Mouse (Mus musculus): ENCODE data around the gene Sft2d1. TPM values are rescaled to one million over a fixed set of nuclear protein-coding genes. Genes with fewer than 3 reads are reported as not detected.

Gene Sft2d1
- total and polyA plus RNA-seq, 3 experiments = 88.0 to 101 TPM; not detected in 1

DNA sequence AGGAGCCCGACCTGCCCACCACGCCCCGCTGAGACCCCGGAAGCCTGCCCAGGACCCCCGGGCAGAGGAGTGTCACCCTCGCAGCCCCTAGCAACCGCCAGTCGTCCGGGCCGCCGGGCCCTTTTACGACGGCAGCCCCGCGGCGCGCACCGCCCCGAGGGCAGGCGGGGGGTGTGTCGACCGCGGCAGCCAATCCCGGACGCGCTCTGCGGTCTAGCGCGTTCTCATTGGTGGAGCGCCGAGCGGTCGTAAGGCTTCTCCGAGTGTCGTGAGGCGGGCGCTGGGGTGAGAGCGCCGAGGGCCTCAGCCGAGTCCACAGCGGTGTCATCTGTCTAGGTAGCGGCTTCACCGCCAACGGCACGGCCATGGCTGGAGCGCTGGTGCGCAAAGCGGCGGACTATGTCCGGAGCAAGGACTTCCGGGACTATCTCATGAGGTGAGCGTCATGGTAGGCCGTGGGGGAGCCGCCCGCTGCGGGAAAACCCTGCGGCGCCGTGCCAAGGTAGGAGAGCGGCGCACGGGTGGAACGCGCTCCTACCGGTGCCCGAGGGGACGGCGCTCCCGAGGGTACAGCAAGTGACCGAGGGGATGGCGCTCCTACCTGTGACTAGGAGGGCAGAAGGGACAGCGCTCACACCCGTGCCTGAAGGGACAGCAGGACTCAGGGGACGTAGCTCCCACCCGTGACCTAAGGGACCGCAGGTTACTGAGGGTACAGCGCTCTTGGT is 27.2 kb upstream of the Sft2d1 start (continued):
- no peak for TF ChIP-seq NRF1 (IDR thresholded peaks at IDR 0.05; ENCODE audit: insufficient read depth, low read depth, low read length, poor library complexity, severe bottlenecking)
- no peak for TF ChIP-seq GABPA (IDR thresholded peaks at IDR 0.05; ENCODE audit: low read depth, low read length)
- TF ChIP-seq KAT2A (conservative IDR thresholded peaks at IDR 0.05; ENCODE audit: low read depth, low read length) = no peak

DNA sequence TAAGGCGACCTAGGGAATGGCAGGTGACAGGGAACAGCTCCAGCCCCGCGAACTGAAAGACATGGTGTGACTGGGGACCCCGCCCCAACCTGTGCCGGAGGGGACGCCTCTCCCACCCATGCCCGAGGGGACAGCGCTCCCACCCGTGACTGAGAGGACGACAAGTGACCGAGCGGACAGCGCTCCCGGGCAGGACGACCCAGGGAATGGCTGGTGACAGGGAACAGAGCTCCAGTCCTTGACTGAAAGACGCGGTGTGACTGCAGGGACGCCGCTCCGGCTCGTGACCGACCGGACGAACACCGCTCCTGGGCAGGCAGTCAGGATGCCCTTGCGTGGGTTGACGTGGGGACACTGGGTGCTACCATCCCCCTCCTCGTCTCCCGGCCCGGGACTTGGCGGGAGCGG is 26.6 kb upstream of the Sft2d1 start:
- peak overlapping the region; percentile 85 to 95 for H3K4me3 ChIP-seq (ENCODE audit: control insufficient read depth in 1 of 2, insufficient read depth in 1 of 2, low read depth in 2 of 2, low read length in 2 of 2)
- H3K36me3 ChIP-seq (ENCODE audit: control insufficient read depth in 1 of 2, insufficient read depth in 2 of 2, low read length in 2 of 2) = peaks cover 1 to 8% of the 10 kb centered on the region in 2 experiments; a peak in 3 of 4 replicates
- no peaks in the 10 kb centered on the region for H3K9me3 ChIP-seq (replicated peaks; ENCODE audit: insufficient read depth, low read length)
- H3K9ac ChIP-seq (ENCODE audit: control insufficient read depth, low read depth, low read length, poor library complexity, severe bottlenecking) = peak overlapping the region; percentile 85
- peaks cover 4 to 7% of the 10 kb centered on the region in 2 experiments; a peak in 3 of 4 replicates for H3K4me1 ChIP-seq (ENCODE audit: control insufficient read depth in 1 of 2, insufficient read depth in 2 of 2, low read length in 2 of 2)
- no peak for DNase-seq (ENCODE audit: low read depth, low spot score)
- peaks cover 23% of the 10 kb centered on the region for H3K79me2 ChIP-seq (ENCODE audit: control insufficient read depth, insufficient read depth, low read length, poor library complexity)
- H3K27ac ChIP-seq (ENCODE audit: control insufficient read depth, low read depth, low read length) = no peak overlapping the region; the same call in 1 of the 2 replicates
- TF ChIP-seq TBP (IDR thresholded peaks at IDR 0.05; ENCODE audit: low read depth, low read length) (no peak), ZKSCAN1 (IDR thresholded peaks at IDR 0.05; ENCODE audit: low read depth, low read length) (no peak), CHD2 (IDR thresholded peaks at IDR 0.05; ENCODE audit: low read length) (no peak), RCOR1 (IDR thresholded peaks at IDR 0.05; ENCODE audit: low read depth, low read length) (no peak), MYB (IDR thresholded peaks at IDR 0.05; ENCODE audit: low read depth, low read length) (no peak), ZMIZ1 (IDR thresholded peaks at IDR 0.05; ENCODE audit: low read depth, low read length) (no peak), MXI1 (IDR thresholded peaks at IDR 0.05; ENCODE audit: low read depth, low read length) (no peak), EP300 (IDR thresholded peaks at IDR 0.05; ENCODE audit: low read depth in 1 of 2, low read length in 2 of 2) (no peak), MAZ (IDR thresholded peaks at IDR 0.05; ENCODE audit: low read depth, low read length) (no peak), JUND (IDR thresholded peaks at IDR 0.05; ENCODE audit: low read depth, low read length) (no peak), RAD21 (IDR thresholded peaks at IDR 0.05; ENCODE audit: low read depth, low read length) (no peak), GABPA (IDR thresholded peaks at IDR 0.05; ENCODE audit: low read depth, low read length) (no peak), SIN3A (IDR thresholded peaks at IDR 0.05; ENCODE audit: low read length) (no peak; the same call in 1 of the 2 replicates)
- no peaks in the 10 kb centered on the region for H3K27me3 ChIP-seq (ENCODE audit: control insufficient read depth in 1 of 2, insufficient read depth in 2 of 2, low read length in 2 of 2)

DNA sequence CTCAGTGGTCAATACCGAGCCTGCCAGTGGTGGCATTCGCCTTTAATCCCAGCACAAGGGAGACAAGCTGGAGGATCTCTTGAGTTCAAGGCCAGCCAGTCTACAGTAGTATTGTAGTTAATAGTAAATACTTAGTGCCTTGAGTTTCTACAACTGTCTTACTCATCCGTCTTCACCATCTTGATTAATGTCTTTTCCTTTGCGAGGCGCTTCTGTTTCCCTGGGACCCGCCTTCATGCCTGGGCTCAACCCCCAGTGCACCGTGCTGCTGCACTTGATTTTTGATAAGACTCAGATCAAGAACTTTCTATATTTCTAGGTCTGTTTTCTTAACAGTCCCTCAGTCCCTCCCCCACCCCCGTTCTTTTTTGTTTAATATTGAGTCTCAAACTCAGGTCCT is 25.8 kb upstream of the Sft2d1 start:
- no peaks in the 10 kb centered on the region for H3K9me3 ChIP-seq (replicated peaks; ENCODE audit: insufficient read depth, low read length)
- peak overlapping the region; percentile 51 for H3K27ac ChIP-seq (ENCODE audit: control insufficient read depth, low read depth, low read length)

More for the DNA sequence above, 25.8 kb upstream of the Sft2d1 start:
- peak overlapping the region; percentile 85 to 95 for H3K4me3 ChIP-seq (ENCODE audit: control insufficient read depth in 1 of 2, insufficient read depth in 1 of 2, low read depth in 2 of 2, low read length in 2 of 2)
- peak overlapping the region; percentile 85 for H3K9ac ChIP-seq (ENCODE audit: control insufficient read depth, low read depth, low read length, poor library complexity, severe bottlenecking)
- no peaks in the 10 kb centered on the region for H3K27me3 ChIP-seq (ENCODE audit: control insufficient read depth in 1 of 2, insufficient read depth in 2 of 2, low read length in 2 of 2)
- TF ChIP-seq POLR2AphosphoS5 (IDR thresholded peaks at IDR 0.05; ENCODE audit: borderline replicate concordance, low read depth, low read length) (no peak), GATA1 (IDR thresholded peaks at IDR 0.05; ENCODE audit: low read depth, low read length) (0 out of 2 replicates have a peak, but pooled peaks have one; percentile 20)
- H3K4me1 ChIP-seq (ENCODE audit: control insufficient read depth in 1 of 2, insufficient read depth in 2 of 2, low read length in 2 of 2) = peaks cover 4 to 7% of the 10 kb centered on the region in 2 experiments; a peak in 3 of 4 replicates
- peak; percentile 60 for DNase-seq (ENCODE audit: low read depth, low spot score)
- peaks cover 25% of the 10 kb centered on the region for H3K79me2 ChIP-seq (ENCODE audit: control insufficient read depth, insufficient read depth, low read length, poor library complexity)
- peaks cover 1 to 8% of the 10 kb centered on the region in 2 experiments; a peak in 3 of 4 replicates for H3K36me3 ChIP-seq (ENCODE audit: control insufficient read depth in 1 of 2, insufficient read depth in 2 of 2, low read length in 2 of 2)

All from MEL (cell line).